Mouse (Mus musculus) cerebellum, adult 2 months (tissue): ENCODE data around the gene Kdf1. TPM values are rescaled to one million over a fixed set of nuclear protein-coding genes. Genes with fewer than 3 reads are reported as not detected.
"Not testable (repeated sequence)": the region's sequence is repeated elsewhere in the genome, so short reads cannot be mapped to it uniquely, and the experiment has no call there.

Source experiments
- DNase-seq, 2 experiments: peaks; one replicate each; pipeline ENCODE4 v3.0.0; 2021
- H3K27ac ChIP-seq: fragments of 200-500 bp; 2 replicates; pipeline ENCODE4 v1.5.1; 2012; ENCODE audit warnings: low read length, control low read depth, inconsistent platforms; ENCODE audit not compliant: insufficient read depth
- H3K27me3 ChIP-seq: fragments of 200-500 bp; 2 replicates; pipeline ENCODE4 v1.6.1; 2012; ENCODE audit warnings: inconsistent platforms, mild to moderate bottlenecking, low read length, moderate library complexity; ENCODE audit not compliant: control insufficient read depth, insufficient read depth
- H3K4me1 ChIP-seq: fragments of 200-500 bp; 2 replicates; pipeline ENCODE4 v1.6.1; 2011; ENCODE audit warnings: low read length; ENCODE audit not compliant: control insufficient read depth, insufficient read depth
- H3K4me3 ChIP-seq: fragments of 200-500 bp; replicated peaks from 2 replicates; pipeline ENCODE3; 2011; ENCODE audit warnings: mild to moderate bottlenecking, low read depth, low read length, control low read depth; ENCODE audit not compliant: insufficient read depth
- CTCF ChIP-seq: fragments of 200-500 bp; IDR thresholded peaks from 2 replicates; pipeline ENCODE4 v1.5.1; 2011; ENCODE audit warnings: low read depth, mild to moderate bottlenecking, control low read depth, low read length, moderate library complexity, borderline replicate concordance; ENCODE audit not compliant: insufficient read depth
- POLR2A ChIP-seq: fragments of 200-500 bp; IDR thresholded peaks from 2 replicates; pipeline ENCODE4 v1.6.1; 2011; ENCODE audit warnings: low read length, control low read depth, borderline replicate concordance; ENCODE audit not compliant: insufficient read depth
- WGBS: fragments of 180-500 bp; shearing (Covaris S2); methylation state at CpG from one replicate; pipeline ENCODE4 v1.1.7; 2018; 5-methylcytosine and 5-hydroxymethylcytosine counted together
- polyA plus RNA-seq: library from polyadenylated mRNA; depleted of rRNA; stranded (reverse); fragments of >200 nt; gene quantifications from 2 replicates; pipeline ENCODE4 v1.2.3, GENCODE M21; 2012

Kdf1 gene
- polyA plus RNA-seq, 1 experiment: not detected

- Histone ChIP-seq H3K4me1 (no peaks in the 10 kb centered on the region), H3K27me3 (no peaks in the 10 kb centered on the region), H3K4me3 (no peak overlapping the region), H3K27ac (no peak overlapping the region)
- DNase-seq: no peak
- no peak for TF ChIP-seq POLR2A
- no peak for TF ChIP-seq CTCF
- WGBS: 60% methylated on average over 7 of the region's 7 CpGs
These were observed 17.2 kb upstream of the Kdf1 start for GRCm38 (mm10) chr4:133501514-133501913.

- Histone ChIP-seq H3K27me3 (no peaks in the 10 kb centered on the region), H3K4me3 (no peak overlapping the region), H3K27ac (no peak overlapping the region), H3K4me1 (peaks cover 10% of the 10 kb centered on the region)
- TF ChIP-seq CTCF: no peak
- TF ChIP-seq POLR2A: no peak
- WGBS: 48% methylated on average over 5 of the region's 5 CpGs
- DNase-seq: no peak
These were observed 14.5 kb upstream of the Kdf1 start for GRCm38 (mm10) chr4:133504300-133504699.

GRCm38 (mm10) chr4:133504755-133505485 lies 13.8 kb upstream of the Kdf1 start:
- Histone ChIP-seq H3K4me3 (no peak overlapping the region), H3K27ac (no peak overlapping the region), H3K4me1 (peaks cover 10% of the 10 kb centered on the region), H3K27me3 (no peaks in the 10 kb centered on the region)
- TF ChIP-seq CTCF (no peak), POLR2A (no peak)
- WGBS: 63% methylated on average over 9 of the region's 9 CpGs
- DNase-seq: no peak

- TF ChIP-seq CTCF (no peak), POLR2A (no peak)
- Histone ChIP-seq H3K4me3 (no peak overlapping the region), H3K27ac (no peak overlapping the region), H3K27me3 (no peaks in the 10 kb centered on the region), H3K4me1 (peaks cover 17% of the 10 kb centered on the region)
- 88% methylated on average over 5 of the region's 5 CpGs for WGBS
- DNase-seq: no peak
These were observed 12.2 kb upstream of the Kdf1 start for GRCm38 (mm10) chr4:133506573-133506972.

GRCm38 (mm10) chr4:133508990-133509389 lies 9.8 kb upstream of the Kdf1 start:
- peak overlapping the region; percentile 68; the same call in 1 of the 2 replicates for H3K27ac ChIP-seq
- WGBS: 3% methylated on average over 7 of the region's 7 CpGs

GRCm38 (mm10) chr4:133511050-133511449 lies 7.7 kb upstream of the Kdf1 start:
- 22% methylated on average over 5 of the region's 5 CpGs for WGBS
- Histone ChIP-seq H3K4me1 (peaks cover 17% of the 10 kb centered on the region), H3K27ac (peak overlapping the region; percentile 19; the same call in 1 of the 2 replicates), H3K4me3 (no peak overlapping the region), H3K27me3 (no peaks in the 10 kb centered on the region)
- TF ChIP-seq POLR2A: no peak
- TF ChIP-seq CTCF: no peak
- peak in 1 of 2 experiments; percentile 74 for DNase-seq

More at GRCm38 (mm10) chr4:133508990-133509389, 9.8 kb upstream of the Kdf1 start:
- peak; percentile 75 to 89 for DNase-seq
- Histone ChIP-seq H3K27me3 (no peaks in the 10 kb centered on the region), H3K4me3 (no peak overlapping the region), H3K4me1 (peaks cover 17% of the 10 kb centered on the region)
- TF ChIP-seq POLR2A (no peak), CTCF (no peak)

- H3K4me3 ChIP-seq, H3K27me3 ChIP-seq, H3K27ac ChIP-seq, DNase-seq: not testable (repeated sequence)
- H3K4me1 ChIP-seq: peaks cover 17% of the 10 kb centered on the region
- 45% methylated on average over 5 of the region's 5 CpGs for WGBS
These were observed 6.3 kb upstream of the Kdf1 start for GRCm38 (mm10) chr4:133512511-133512910.

- no peaks in the 10 kb centered on the region for H3K27me3 ChIP-seq
- WGBS: 3% methylated on average over 8 of the region's 8 CpGs
- DNase-seq: peak; percentile 82 to 90
- H3K4me3 ChIP-seq: no peak overlapping the region
- H3K27ac ChIP-seq: no peak overlapping the region
- no peak for TF ChIP-seq POLR2A
- peak; percentile 95 for TF ChIP-seq CTCF
- H3K4me1 ChIP-seq: peaks cover 16% of the 10 kb centered on the region
These were observed 5.8 kb upstream of the Kdf1 start for GRCm38 (mm10) chr4:133512972-133513371.
